Mouse (Mus musculus) MEL (cell line): ENCODE results near the gene Rbm25.
A peak's percentile ranks its signal among the peaks of the same experiment; 100 is the strongest.

ENCODE experiments used
- CHD1 ChIP-seq: IDR thresholded peaks from 2 replicates; pipeline ENCODE4 v1.6.1; 2012; ENCODE audit warnings: low read depth, mild to moderate bottlenecking, inconsistent platforms, low read length, improper control_type of control experiment
- CTCF ChIP-seq, 3 experiments: IDR thresholded peaks in 2 of 3; conservative IDR thresholded peaks in 1 of 3; 2 replicates each; pipeline ENCODE4 v1.5.1; 2011 to 2012; ENCODE audit warnings: low read length in 3 of 3, low read depth in 2 of 3, mild to moderate bottlenecking in 2 of 3, improper control_type of control experiment in 1 of 3, inconsistent platforms in 1 of 3, mixed read lengths in 1 of 3, moderate library complexity in 1 of 3; ENCODE audit not compliant: control insufficient read depth in 1 of 3, insufficient read depth in 1 of 3, poor library complexity in 1 of 3, severe bottlenecking in 1 of 3
- ELF1 ChIP-seq: IDR thresholded peaks from 2 replicates; pipeline ENCODE4 v1.6.1; 2014; ENCODE audit warnings: low read depth, mild to moderate bottlenecking, inconsistent platforms, low read length, improper control_type of control experiment, moderate library complexity
- KAT2A ChIP-seq: conservative IDR thresholded peaks from 2 replicates; pipeline ENCODE4 v1.6.1; 2012; ENCODE audit warnings: low read depth, low read length, improper control_type of control experiment, inconsistent platforms
- MAX ChIP-seq: IDR thresholded peaks from 2 replicates; pipeline ENCODE4 v1.6.1; 2011; ENCODE audit warnings: low read length, improper control_type of control experiment
- MAZ ChIP-seq: IDR thresholded peaks from 2 replicates; pipeline ENCODE4 v1.6.1; 2012; ENCODE audit warnings: low read depth, mild to moderate bottlenecking, inconsistent platforms, low read length, improper control_type of control experiment
- MXI1 ChIP-seq: IDR thresholded peaks from 2 replicates; pipeline ENCODE4 v1.6.1; 2011; ENCODE audit warnings: mild to moderate bottlenecking, low read depth, low read length, improper control_type of control experiment
- POLR2A ChIP-seq, 2 experiments: IDR thresholded peaks; 2 replicates each; pipeline ENCODE4 v1.6.1; 2011 to 2012; ENCODE audit warnings: low read length in 2 of 2, mild to moderate bottlenecking in 2 of 2, control low read depth in 1 of 2, improper control_type of control experiment in 1 of 2, low read depth in 1 of 2, moderate library complexity in 1 of 2; ENCODE audit not compliant: control insufficient read depth in 1 of 2, insufficient read depth in 1 of 2, poor library complexity in 1 of 2
- RAD21 ChIP-seq: IDR thresholded peaks from 2 replicates; pipeline ENCODE4 v1.6.1; 2011; ENCODE audit warnings: mild to moderate bottlenecking, low read depth, low read length, improper control_type of control experiment
- RCOR1 ChIP-seq: IDR thresholded peaks from 2 replicates; pipeline ENCODE4 v1.6.1; 2012; ENCODE audit warnings: low read depth, mild to moderate bottlenecking, inconsistent platforms, low read length, improper control_type of control experiment
- TCF12 ChIP-seq: IDR thresholded peaks from 2 replicates; pipeline ENCODE4 v1.6.1; 2014; ENCODE audit warnings: low read depth, mild to moderate bottlenecking, inconsistent platforms, low read length, improper control_type of control experiment, moderate library complexity
- UBTF ChIP-seq: IDR thresholded peaks from 2 replicates; pipeline ENCODE4 v1.6.1; 2012; ENCODE audit warnings: low read depth, mild to moderate bottlenecking, inconsistent platforms, low read length, improper control_type of control experiment, moderate library complexity, borderline replicate concordance; ENCODE audit not compliant: insufficient read depth

DNA sequence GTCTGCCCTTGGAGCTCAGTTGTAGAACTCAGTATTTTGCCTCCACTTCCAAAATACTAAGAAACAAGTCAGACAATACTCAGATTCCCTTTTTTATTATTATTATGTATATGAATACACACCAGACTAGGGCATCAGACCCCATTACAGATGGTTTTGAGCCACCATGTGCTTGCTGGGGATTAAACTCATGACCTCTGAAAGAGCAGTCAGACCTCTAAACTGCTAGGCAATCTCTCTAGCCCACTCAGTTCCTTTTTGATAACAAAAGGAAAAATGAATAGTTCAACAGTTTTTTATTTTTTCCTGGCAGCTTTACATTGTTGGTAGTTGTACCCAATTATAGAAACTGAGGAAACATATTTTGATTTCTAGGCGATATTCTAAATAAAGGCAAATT lies 54.4 kb downstream of the Rbm25 start:
- TF ChIP-seq CTCF (IDR thresholded peaks at IDR 0.05 in 2 of 3, conservative IDR thresholded peaks at IDR 0.05 in 1 of 3; ENCODE audit: control insufficient read depth in 1 of 3, insufficient read depth in 1 of 3, low read depth in 2 of 3, low read length in 3 of 3, poor library complexity in 1 of 3, severe bottlenecking in 1 of 3) (no peak), POLR2A (IDR thresholded peaks at IDR 0.05; ENCODE audit: control insufficient read depth in 1 of 2, insufficient read depth in 1 of 2, low read depth in 1 of 2, low read length in 2 of 2, poor library complexity in 1 of 2) (no peak), ELF1 (no peak), MXI1 (no peak), MAZ (no peak), MAX (peak; percentile 64), RAD21 (no peak), RCOR1 (peak; percentile 44; the same call in 1 of the 2 replicates), KAT2A (no peak), TCF12 (0 out of 2 replicates have a peak, but pooled peaks have one; percentile 7), CHD1 (no peak), UBTF (no peak)
